Mouse (Mus musculus): ENCODE data around the gene Araf.
A peak's percentile ranks its signal among the peaks of the same experiment; 100 is the strongest.

Gene Araf

DNA sequence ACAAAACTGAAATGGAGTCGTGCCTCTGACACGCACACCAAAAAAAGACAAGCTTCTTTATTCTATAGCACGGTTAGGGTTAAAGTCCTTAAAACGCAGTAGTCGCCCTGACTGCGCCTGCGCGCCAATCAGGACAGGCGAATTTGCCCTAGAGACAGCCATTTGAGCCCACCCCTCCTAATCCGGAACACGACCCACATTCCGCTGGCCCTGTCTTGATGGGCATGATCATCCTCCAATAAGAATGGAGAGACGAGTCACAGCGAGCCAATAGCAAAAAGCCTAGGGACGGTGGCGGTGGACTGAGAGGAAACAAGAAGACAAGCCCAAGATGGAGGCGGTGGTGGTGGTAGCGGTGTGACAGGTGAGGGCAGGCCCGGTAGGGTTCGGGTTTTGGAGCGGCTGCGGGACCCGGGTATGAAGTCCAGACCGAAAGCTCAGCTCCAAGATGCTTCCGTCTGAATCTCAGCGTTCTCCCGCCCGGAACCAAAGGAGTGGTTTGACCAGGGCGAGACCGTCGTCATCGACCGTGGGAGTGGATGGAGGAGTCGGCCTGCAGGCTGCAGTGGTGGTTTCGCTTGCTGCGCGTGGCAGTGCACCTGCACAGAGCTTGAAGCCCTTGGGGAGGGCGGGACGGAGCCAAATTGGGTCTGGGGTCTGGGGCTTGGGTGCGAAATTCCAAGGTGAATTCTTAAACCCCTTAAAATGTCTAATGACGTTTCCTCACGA, 50.8 kb downstream of the Araf start:
- peak; percentile 88 for DNase-seq

GRCm38 (mm10) chrX:20853794-20854193, 56.2 kb downstream of the Araf start:
- no peak for DNase-seq

DNA sequence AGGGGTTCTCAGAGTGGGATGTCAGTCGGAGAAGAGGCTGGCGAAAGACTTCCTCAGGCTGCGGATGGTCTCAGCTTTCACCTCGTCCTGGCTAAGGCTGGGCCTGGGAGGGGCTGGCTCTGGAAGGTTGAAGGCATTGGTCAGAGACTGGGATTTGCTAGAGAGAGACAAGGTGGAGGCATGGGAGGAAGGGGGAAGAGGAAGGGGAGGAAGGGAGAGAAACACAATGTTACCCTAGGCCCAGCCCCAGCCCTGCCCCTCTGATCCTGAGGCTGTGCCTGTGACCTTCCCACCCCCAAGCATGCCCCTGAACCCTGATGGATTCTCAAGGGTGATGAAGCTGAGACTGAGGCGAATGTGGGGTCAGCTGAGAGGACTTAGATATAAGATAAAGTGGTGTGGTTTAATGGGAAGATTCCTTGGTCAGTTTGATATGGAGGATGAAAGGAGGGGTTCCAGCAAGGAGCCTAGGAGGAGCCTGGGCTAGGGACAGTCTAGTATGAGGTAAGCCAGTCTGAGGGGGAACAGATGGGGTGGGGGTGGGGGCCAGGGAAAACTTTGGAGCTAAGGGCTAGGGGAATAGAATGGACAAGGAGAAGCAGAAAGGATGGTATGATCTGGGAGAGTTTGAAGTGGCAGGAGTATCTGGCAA, 64.0 kb downstream of the Araf start:
- no peak for DNase-seq

GRCm38 (mm10) chrX:20862105-20863065, 64.8 kb downstream of the Araf start:
- no peak for DNase-seq

GRCm38 (mm10) chrX:20863161-20864101, 65.8 kb downstream of the Araf start:
- no peak for DNase-seq

DNA sequence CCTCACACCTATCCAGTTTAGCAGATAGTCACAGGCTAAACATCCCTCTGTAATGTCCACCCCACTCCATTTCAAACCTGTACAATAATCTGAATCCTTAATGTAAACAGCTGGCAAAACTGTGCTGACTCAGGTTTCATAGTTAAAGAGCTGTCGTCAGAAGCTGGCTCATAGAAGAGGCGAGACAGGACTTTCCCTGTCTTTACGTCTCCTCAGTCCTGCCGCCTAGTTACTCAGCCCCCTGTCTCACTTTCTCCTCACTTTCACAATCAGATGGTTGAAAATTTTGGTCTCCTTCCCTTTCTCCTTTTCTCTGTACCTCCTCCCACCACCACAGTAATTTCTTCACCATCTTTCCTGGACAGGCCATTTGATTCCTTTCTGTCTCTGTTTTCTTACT, 70.5 kb downstream of the Araf start:
- DNase-seq: no peak

DNA sequence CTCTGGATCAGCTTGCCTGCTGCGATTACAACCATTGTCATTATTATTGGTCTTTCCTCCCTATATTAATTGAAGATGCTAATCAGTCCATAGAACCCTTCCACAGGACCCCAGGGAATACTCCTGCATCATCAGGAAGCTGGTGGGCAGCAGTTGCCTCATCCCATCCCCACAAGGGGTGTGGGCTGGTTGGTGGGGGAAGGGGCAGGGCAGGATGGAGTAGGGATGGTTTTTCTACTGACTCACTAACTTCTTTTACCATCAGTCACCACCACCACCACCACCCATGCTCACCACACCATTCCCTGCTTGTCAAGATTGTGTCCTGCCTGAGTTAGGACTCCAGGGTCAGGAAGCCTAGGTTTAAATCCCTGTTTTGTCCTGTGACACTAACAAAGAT, 71.6 kb downstream of the Araf start:
- DNase-seq: no peak

GRCm38 (mm10) chrX:20869962-20870513, 72.4 kb downstream of the Araf start, which contains the start of gene Timp1:
Gene Timp1 (plus strand): TSS chrX:20870166.
- DNase-seq: no peak

- no peak for DNase-seq
Measured at GRCm38 (mm10) chrX:20872928-20873500, 75.4 kb downstream of the Araf start.

- no peak for DNase-seq
Measured at GRCm38 (mm10) chrX:20875241-20875640, 77.6 kb downstream of the Araf start.

DNA sequence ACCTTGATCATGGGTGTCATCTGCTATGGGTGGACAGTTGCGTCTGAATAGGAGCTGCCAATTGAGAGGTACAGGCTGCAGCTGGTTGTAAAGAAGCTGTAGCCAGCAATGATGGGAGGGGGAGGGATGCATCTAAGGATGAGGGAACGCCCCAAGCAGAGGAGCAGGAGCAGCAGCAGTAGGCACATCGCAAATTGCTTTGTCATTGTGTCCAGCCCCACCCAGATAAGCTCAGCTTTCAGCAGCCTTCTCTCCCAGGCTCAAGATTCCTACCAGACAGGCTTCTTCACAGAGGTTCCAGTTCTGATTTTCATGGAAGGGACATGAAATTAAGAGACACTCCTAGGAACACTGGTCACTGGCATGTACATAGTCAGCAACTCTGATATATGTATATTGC, 112.5 kb downstream of the Araf start:
- no peak for DNase-seq
